Mouse (Mus musculus) ES-E14 (cell line): ENCODE results near the gene Slc41a3. TPM values are rescaled to one million over a fixed set of nuclear protein-coding genes. Genes with fewer than 3 reads are reported as not detected.
"Not testable (repeated sequence)": the region's sequence is repeated elsewhere in the genome, so short reads cannot be mapped to it uniquely, and the experiment has no call there.

Experiments used
- DNase-seq: peaks from one replicate; pipeline ENCODE4 v3.0.0-alpha.2; 2013; ENCODE audit warnings: low read depth, low spot score
- H3K27ac ChIP-seq: 2 replicates; pipeline ENCODE4 v1.5.1; 2012; ENCODE audit warnings: low read depth, mild to moderate bottlenecking, low read length, moderate library complexity, mixed read lengths; ENCODE audit not compliant: poor library complexity, insufficient read depth, severe bottlenecking
- H3K36me3 ChIP-seq: 2 replicates; pipeline ENCODE4 v1.6.1; 2012; ENCODE audit warnings: mild to moderate bottlenecking, low read length, moderate library complexity, mixed read lengths; ENCODE audit not compliant: control insufficient read depth, poor library complexity, insufficient read depth, severe bottlenecking
- H3K4me1 ChIP-seq, 2 experiments: fragments of 150-350 bp in 1 of 2; sonication (generic) in 1 of 2; 2 replicates each; pipeline ENCODE4 v1.6.1; 2012; ENCODE audit warnings: low read length in 2 of 2, mild to moderate bottlenecking in 1 of 2, mixed read lengths in 1 of 2; ENCODE audit not compliant: control insufficient read depth in 2 of 2, insufficient read depth in 2 of 2, poor library complexity in 1 of 2
- H3K4me3 ChIP-seq, 2 experiments: fragments of 150-350 bp in 1 of 2; sonication (generic) in 1 of 2; 2 replicates each; pipeline ENCODE4 v1.5.1; 2012; ENCODE audit warnings: low read length in 2 of 2, low read depth in 1 of 2, mild to moderate bottlenecking in 1 of 2, mixed read lengths in 1 of 2; ENCODE audit not compliant: insufficient read depth in 1 of 2, poor library complexity in 1 of 2, severe bottlenecking in 1 of 2
- H3K9ac ChIP-seq: 2 replicates; pipeline ENCODE4 v1.6.1; 2012; ENCODE audit warnings: low read depth, mild to moderate bottlenecking, low read length, mixed read lengths; ENCODE audit not compliant: poor library complexity, insufficient read depth, severe bottlenecking
- H3K9me3 ChIP-seq: fragments of 150-350 bp; sonication (generic); 2 replicates; pipeline ENCODE4 v1.6.1; 2012; ENCODE audit warnings: low read depth, mild to moderate bottlenecking, low read length; ENCODE audit not compliant: control insufficient read depth, insufficient read depth
- CHD2 ChIP-seq: IDR thresholded peaks from 2 replicates; pipeline ENCODE4 v1.6.1; 2014; ENCODE audit warnings: mild to moderate bottlenecking, low read depth, low read length, inconsistent platforms
- HCFC1 ChIP-seq: IDR thresholded peaks from 2 replicates; pipeline ENCODE4 v1.6.1; 2012; ENCODE audit warnings: low read length, inconsistent platforms, borderline replicate concordance; ENCODE audit not compliant: insufficient read depth
- MAFK ChIP-seq: IDR thresholded peaks from 2 replicates; pipeline ENCODE4 v1.6.1; 2014; ENCODE audit warnings: mild to moderate bottlenecking, low read depth, low read length, inconsistent platforms; ENCODE audit not compliant: insufficient read depth
- ZC3H11A ChIP-seq: IDR thresholded peaks from 2 replicates; pipeline ENCODE4 v1.6.1; 2012; ENCODE audit warnings: low read depth, mild to moderate bottlenecking, inconsistent platforms, low read length, borderline replicate concordance
- ZNF384 ChIP-seq: IDR thresholded peaks from 2 replicates; pipeline ENCODE4 v1.6.1; 2012; ENCODE audit warnings: low read depth, low read length, inconsistent platforms
- in situ Hi-C, 2 experiments: fragments of 600-800 bp; cut with MboI; formaldehyde crosslinking; loops; one replicate each; pipeline ENCODE4 v1.15.1; 2025; ENCODE audit warnings: low sequenced_read_pairs in 2 of 2, inconsistent platforms in 1 of 2; ENCODE audit not compliant: unreplicated experiment in 2 of 2
- total RNA-seq: library from RNA; depleted of rRNA; stranded (reverse); fragments of 300-350 nt; gene quantifications from 2 replicates; pipeline ENCODE4 v1.2.3, GENCODE M21; 2012

Slc41a3 gene
- total RNA-seq, 1 experiment: 3.2 TPM

GRCm38 (mm10) chr6:90649279-90649678 lies 44.8 kb downstream of the Slc41a3 start:
- Histone ChIP-seq H3K36me3 (no peaks in the 10 kb centered on the region), H3K4me3 (no peak overlapping the region), H3K9me3 (no peaks in the 10 kb centered on the region), H3K27ac (no peak overlapping the region), H3K4me1 (no peaks in the 10 kb centered on the region), H3K9ac (no peak overlapping the region)
- in situ Hi-C loops: no loop called here
- no peak for DNase-seq
- TF ChIP-seq CHD2 (no peak), ZNF384 (no peak), HCFC1 (no peak), MAFK (no peak), ZC3H11A (no peak)

- H3K27ac ChIP-seq: no peak overlapping the region
- in situ Hi-C loops: no loop called here
Observed at GRCm38 (mm10) chr6:90650634-90651033, 46.1 kb downstream of the Slc41a3 start.

DNA sequence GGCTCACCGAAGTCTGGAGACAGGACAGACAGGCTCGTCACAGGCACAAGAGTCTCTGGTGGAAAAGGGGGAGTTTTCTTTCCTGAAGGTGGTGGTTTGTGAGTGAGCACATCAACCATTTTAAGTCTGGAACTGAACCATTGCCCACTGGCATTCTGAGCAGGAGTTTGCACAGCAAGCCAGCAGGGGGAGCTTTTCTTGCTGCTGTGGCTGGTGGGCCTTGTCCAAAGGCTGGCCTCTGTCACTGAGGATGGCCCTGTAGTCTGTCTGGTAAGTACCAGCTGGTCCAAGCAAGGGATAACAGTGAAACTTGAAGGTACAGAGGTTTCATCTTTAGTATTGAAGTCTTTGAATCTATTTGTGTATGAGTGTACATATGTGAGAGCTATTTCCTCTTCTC lies 49.2 kb downstream of the Slc41a3 start:
- DNase-seq: no peak
- in situ Hi-C loops: no loop called here
- no peaks in the 10 kb centered on the region for H3K36me3 ChIP-seq
- no peak overlapping the region for H3K9ac ChIP-seq
- H3K27ac ChIP-seq: no peak overlapping the region
- no peaks in the 10 kb centered on the region for H3K4me1 ChIP-seq
- H3K4me3 ChIP-seq: no peak overlapping the region
- no peak for TF ChIP-seq ZC3H11A
- no peak for TF ChIP-seq CHD2
- TF ChIP-seq HCFC1: no peak
- no peaks in the 10 kb centered on the region for H3K9me3 ChIP-seq

More at GRCm38 (mm10) chr6:90650634-90651033, 46.1 kb downstream of the Slc41a3 start:
- no peak for TF ChIP-seq ZC3H11A
- TF ChIP-seq CHD2: no peak
- no peak for DNase-seq
- Histone ChIP-seq H3K4me3 (no peak overlapping the region), H3K36me3 (no peaks in the 10 kb centered on the region), H3K4me1 (no peaks in the 10 kb centered on the region), H3K9ac (no peak overlapping the region), H3K9me3 (no peaks in the 10 kb centered on the region)

DNA sequence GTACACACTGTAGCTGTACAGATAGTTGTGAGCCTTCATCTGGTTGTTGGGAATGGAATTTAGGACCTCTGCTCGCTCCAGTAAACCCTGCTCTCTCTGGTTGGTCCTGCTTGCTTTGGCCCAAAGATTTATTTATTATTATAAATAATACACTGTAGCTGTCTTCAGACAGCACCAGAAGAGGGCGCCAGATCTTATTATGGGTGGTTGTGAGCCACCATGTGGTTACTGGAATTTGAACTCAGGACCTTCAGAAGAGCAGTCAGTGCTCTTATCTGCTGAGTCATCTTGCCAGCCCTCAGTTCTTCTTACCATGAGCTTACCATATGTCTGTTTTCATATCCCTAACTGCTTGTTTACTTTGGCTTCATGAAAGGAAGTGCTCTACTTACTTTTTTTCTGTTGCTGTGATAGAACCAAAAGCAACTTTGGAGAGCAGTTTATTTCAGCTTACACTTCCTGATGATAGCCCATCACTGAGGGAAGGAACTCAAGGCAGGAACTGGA lies 51.9 kb downstream of the Slc41a3 start:
- H3K27ac ChIP-seq, H3K9ac ChIP-seq: not testable (repeated sequence)
- peaks cover 0 to 11% of the 10 kb centered on the region in 2 experiments; a peak in 1 of 4 replicates for H3K4me1 ChIP-seq

GRCm38 (mm10) chr6:90659913-90660312 lies 55.4 kb downstream of the Slc41a3 start:
- Histone ChIP-seq H3K9me3 (no peaks in the 10 kb centered on the region), H3K27ac (no peak overlapping the region), H3K4me1 (peaks cover 0 to 26% of the 10 kb centered on the region in 2 experiments; a peak in 1 of 4 replicates), H3K4me3 (no peak overlapping the region), H3K36me3 (no peaks in the 10 kb centered on the region; the same call in 1 of the 2 replicates), H3K9ac (no peak overlapping the region)
- TF ChIP-seq HCFC1: no peak
- TF ChIP-seq ZC3H11A: no peak
- TF ChIP-seq CHD2: no peak
- TF ChIP-seq ZNF384: no peak
- TF ChIP-seq MAFK: no peak
- in situ Hi-C loops: no loop called here
- no peak for DNase-seq

More for the DNA sequence above, 51.9 kb downstream of the Slc41a3 start:
- DNase-seq, H3K36me3 ChIP-seq, H3K9me3 ChIP-seq, H3K4me3 ChIP-seq, in situ Hi-C loops: not testable (repeated sequence)
